Mouse (Mus musculus): ENCODE data around the gene E030018B13Rik. TPM values are rescaled to one million over a fixed set of nuclear protein-coding genes. Genes with fewer than 3 reads are reported as not detected.

E030018B13Rik gene
- polyA plus RNA-seq, 1 experiment from 2014 or later, result 0.18 TPM

- H3K27ac ChIP-seq (ENCODE audit: low read length), result peak overlapping the region; percentile 20; the same call in 1 of the 2 replicates
- H3K4me1 ChIP-seq (ENCODE audit: control insufficient read depth, insufficient read depth, low read length), result peaks cover 19% of the 10 kb centered on the region
- H3K27me3 ChIP-seq (ENCODE audit: control insufficient read depth, insufficient read depth, low read length), result no peaks in the 10 kb centered on the region
- H3K4me3 ChIP-seq (ENCODE audit: low read length), result no peak overlapping the region
- H3K9me3 ChIP-seq (replicated peaks; ENCODE audit: control insufficient read depth, low read length), result no peaks in the 10 kb centered on the region
- 68% methylated on average over 7 of the region's 7 CpGs for WGBS
- H3K4me2 ChIP-seq (ENCODE audit: low read depth, low read length), result no peak overlapping the region
- H3K9ac ChIP-seq (ENCODE audit: low read length), result no peak overlapping the region
- ATAC-seq (replicated peaks; ENCODE audit: extremely low read depth, insufficient read depth, low FRiP score), result no peak
- H3K36me3 ChIP-seq (ENCODE audit: control insufficient read depth, insufficient read depth), result peaks cover 6% of the 10 kb centered on the region
These were observed 31.6 kb upstream of the E030018B13Rik start for GRCm38 (mm10) chr7:63885025-63885424.

GRCm38 (mm10) chr7:63887034-63887551 lies 29.6 kb upstream of the E030018B13Rik start:
- no peaks in the 10 kb centered on the region for H3K27me3 ChIP-seq (ENCODE audit: control insufficient read depth, insufficient read depth, low read length)
- no peaks in the 10 kb centered on the region for H3K9me3 ChIP-seq (replicated peaks; ENCODE audit: control insufficient read depth, low read length)
- H3K4me2 ChIP-seq (ENCODE audit: low read depth, low read length), result no peak overlapping the region
- WGBS, result 38% methylated on average over 8 of the region's 8 CpGs
- no peak overlapping the region for H3K4me3 ChIP-seq (ENCODE audit: low read length)
- H3K4me1 ChIP-seq (ENCODE audit: control insufficient read depth, insufficient read depth, low read length), result peaks cover 19% of the 10 kb centered on the region
- peaks cover 19% of the 10 kb centered on the region for H3K36me3 ChIP-seq (ENCODE audit: control insufficient read depth, insufficient read depth)
- no peak overlapping the region for H3K9ac ChIP-seq (ENCODE audit: low read length)
- ATAC-seq (replicated peaks; ENCODE audit: extremely low read depth, insufficient read depth, low FRiP score), result peak; percentile 64
- peak overlapping the region; percentile 60 for H3K27ac ChIP-seq (ENCODE audit: low read length)

GRCm38 (mm10) chr7:63887602-63888123 lies 29.0 kb upstream of the E030018B13Rik start:
- Histone ChIP-seq H3K4me3 (ENCODE audit: low read length) (no peak overlapping the region), H3K27me3 (ENCODE audit: control insufficient read depth, insufficient read depth, low read length) (no peaks in the 10 kb centered on the region), H3K36me3 (ENCODE audit: control insufficient read depth, insufficient read depth) (peaks cover 19% of the 10 kb centered on the region), H3K27ac (ENCODE audit: low read length) (peak overlapping the region; percentile 51), H3K4me2 (ENCODE audit: low read depth, low read length) (no peak overlapping the region), H3K9me3 (replicated peaks; ENCODE audit: control insufficient read depth, low read length) (no peaks in the 10 kb centered on the region), H3K9ac (ENCODE audit: low read length) (no peak overlapping the region), H3K4me1 (ENCODE audit: control insufficient read depth, insufficient read depth, low read length) (peaks cover 19% of the 10 kb centered on the region)
- no peak for ATAC-seq (replicated peaks; ENCODE audit: extremely low read depth, insufficient read depth, low FRiP score)
- 81% methylated on average over 10 of the region's 10 CpGs for WGBS

GRCm38 (mm10) chr7:63888674-63889073 lies 28.0 kb upstream of the E030018B13Rik start:
- Histone ChIP-seq H3K4me3 (ENCODE audit: low read length) (no peak overlapping the region), H3K27me3 (ENCODE audit: control insufficient read depth, insufficient read depth, low read length) (no peaks in the 10 kb centered on the region), H3K9me3 (replicated peaks; ENCODE audit: control insufficient read depth, low read length) (no peaks in the 10 kb centered on the region), H3K4me1 (ENCODE audit: control insufficient read depth, insufficient read depth, low read length) (peaks cover 25% of the 10 kb centered on the region), H3K36me3 (ENCODE audit: control insufficient read depth, insufficient read depth) (peaks cover 19% of the 10 kb centered on the region), H3K27ac (ENCODE audit: low read length) (no peak overlapping the region), H3K9ac (ENCODE audit: low read length) (no peak overlapping the region), H3K4me2 (ENCODE audit: low read depth, low read length) (no peak overlapping the region)
- no peak for ATAC-seq (replicated peaks; ENCODE audit: extremely low read depth, insufficient read depth, low FRiP score)
- WGBS, result 46% methylated on average over 6 of the region's 6 CpGs

GRCm38 (mm10) chr7:63889116-63889975 lies 27.3 kb upstream of the E030018B13Rik start:
- Histone ChIP-seq H3K4me1 (ENCODE audit: control insufficient read depth, insufficient read depth, low read length) (peaks cover 28% of the 10 kb centered on the region), H3K27me3 (ENCODE audit: control insufficient read depth, insufficient read depth, low read length) (no peaks in the 10 kb centered on the region), H3K9ac (ENCODE audit: low read length) (no peak overlapping the region), H3K36me3 (ENCODE audit: control insufficient read depth, insufficient read depth) (peaks cover 19% of the 10 kb centered on the region), H3K4me3 (ENCODE audit: low read length) (no peak overlapping the region), H3K27ac (ENCODE audit: low read length) (no peak overlapping the region), H3K4me2 (ENCODE audit: low read depth, low read length) (no peak overlapping the region), H3K9me3 (replicated peaks; ENCODE audit: control insufficient read depth, low read length) (no peaks in the 10 kb centered on the region)
- WGBS, result 78% methylated on average over 9 of the region's 9 CpGs
- ATAC-seq (replicated peaks; ENCODE audit: extremely low read depth, insufficient read depth, low FRiP score), result no peak

GRCm38 (mm10) chr7:63891488-63892075 lies 25.1 kb upstream of the E030018B13Rik start:
- ATAC-seq (replicated peaks; ENCODE audit: extremely low read depth, insufficient read depth, low FRiP score), result no peak
- Histone ChIP-seq H3K36me3 (ENCODE audit: control insufficient read depth, insufficient read depth) (peaks cover 19% of the 10 kb centered on the region), H3K4me2 (ENCODE audit: low read depth, low read length) (no peak overlapping the region), H3K4me1 (ENCODE audit: control insufficient read depth, insufficient read depth, low read length) (peaks cover 39% of the 10 kb centered on the region), H3K9me3 (replicated peaks; ENCODE audit: control insufficient read depth, low read length) (no peaks in the 10 kb centered on the region), H3K9ac (ENCODE audit: low read length) (no peak overlapping the region), H3K27me3 (ENCODE audit: control insufficient read depth, insufficient read depth, low read length) (no peaks in the 10 kb centered on the region), H3K27ac (ENCODE audit: low read length) (no peak overlapping the region), H3K4me3 (ENCODE audit: low read length) (no peak overlapping the region)
- WGBS, result 78% methylated on average over 43 of the region's 43 CpGs

- no peaks in the 10 kb centered on the region for H3K9me3 ChIP-seq (replicated peaks; ENCODE audit: control insufficient read depth, low read length)
- peaks cover 19% of the 10 kb centered on the region for H3K36me3 ChIP-seq (ENCODE audit: control insufficient read depth, insufficient read depth)
- H3K27ac ChIP-seq (ENCODE audit: low read length), result peak overlapping the region; percentile 50; the same call in 1 of the 2 replicates
- WGBS, result 88% methylated on average over 5 of the region's 5 CpGs
- no peak overlapping the region for H3K4me2 ChIP-seq (ENCODE audit: low read depth, low read length)
- H3K4me3 ChIP-seq (ENCODE audit: low read length), result no peak overlapping the region
- no peak overlapping the region for H3K9ac ChIP-seq (ENCODE audit: low read length)
- ATAC-seq (replicated peaks; ENCODE audit: extremely low read depth, insufficient read depth, low FRiP score), result no peak
- H3K27me3 ChIP-seq (ENCODE audit: control insufficient read depth, insufficient read depth, low read length), result no peaks in the 10 kb centered on the region
- H3K4me1 ChIP-seq (ENCODE audit: control insufficient read depth, insufficient read depth, low read length), result peaks cover 44% of the 10 kb centered on the region
These were observed 23.5 kb upstream of the E030018B13Rik start for GRCm38 (mm10) chr7:63893201-63893600.

GRCm38 (mm10) chr7:63893729-63894128 lies 22.9 kb upstream of the E030018B13Rik start:
- no peaks in the 10 kb centered on the region for H3K9me3 ChIP-seq (replicated peaks; ENCODE audit: control insufficient read depth, low read length)
- H3K4me2 ChIP-seq (ENCODE audit: low read depth, low read length), result no peak overlapping the region
- WGBS, result 45% methylated on average over 4 of the region's 4 CpGs
- H3K9ac ChIP-seq (ENCODE audit: low read length), result no peak overlapping the region
- H3K36me3 ChIP-seq (ENCODE audit: control insufficient read depth, insufficient read depth), result peaks cover 19% of the 10 kb centered on the region
- no peaks in the 10 kb centered on the region for H3K27me3 ChIP-seq (ENCODE audit: control insufficient read depth, insufficient read depth, low read length)
- peak overlapping the region; percentile 50 for H3K27ac ChIP-seq (ENCODE audit: low read length)
- H3K4me1 ChIP-seq (ENCODE audit: control insufficient read depth, insufficient read depth, low read length), result peaks cover 41% of the 10 kb centered on the region
- no peak overlapping the region for H3K4me3 ChIP-seq (ENCODE audit: low read length)
- ATAC-seq (replicated peaks; ENCODE audit: extremely low read depth, insufficient read depth, low FRiP score), result no peak

- Histone ChIP-seq H3K36me3 (ENCODE audit: control insufficient read depth, insufficient read depth) (peaks cover 16% of the 10 kb centered on the region), H3K4me2 (ENCODE audit: low read depth, low read length) (no peak overlapping the region), H3K27me3 (ENCODE audit: control insufficient read depth, insufficient read depth, low read length) (no peaks in the 10 kb centered on the region), H3K4me1 (ENCODE audit: control insufficient read depth, insufficient read depth, low read length) (peaks cover 34% of the 10 kb centered on the region), H3K4me3 (ENCODE audit: low read length) (no peak overlapping the region), H3K9ac (ENCODE audit: low read length) (no peak overlapping the region), H3K9me3 (replicated peaks; ENCODE audit: control insufficient read depth, low read length) (no peaks in the 10 kb centered on the region), H3K27ac (ENCODE audit: low read length) (no peak overlapping the region)
- no peak for ATAC-seq (replicated peaks; ENCODE audit: extremely low read depth, insufficient read depth, low FRiP score)
- 59% methylated on average over 4 of the region's 4 CpGs for WGBS
These were observed 22.0 kb upstream of the E030018B13Rik start for GRCm38 (mm10) chr7:63894662-63895061.
